Mouse (Mus musculus) spleen, adult 2 months (tissue): ENCODE data around the gene Ptgis.

ENCODE experiments used
- CTCF ChIP-seq: fragments of 200-500 bp; IDR thresholded peaks from 2 replicates; pipeline ENCODE4 v1.5.1; 2011; ENCODE audit warnings: mild to moderate bottlenecking, inconsistent platforms; ENCODE audit not compliant: insufficient read depth, insufficient read length, insufficient replicate concordance; ENCODE audit errors: extremely low read depth
- POLR2A ChIP-seq: fragments of 200-500 bp; IDR thresholded peaks from 2 replicates; pipeline ENCODE4 v1.6.1; 2011; ENCODE audit warnings: low read depth, low read length, inconsistent platforms

DNA sequence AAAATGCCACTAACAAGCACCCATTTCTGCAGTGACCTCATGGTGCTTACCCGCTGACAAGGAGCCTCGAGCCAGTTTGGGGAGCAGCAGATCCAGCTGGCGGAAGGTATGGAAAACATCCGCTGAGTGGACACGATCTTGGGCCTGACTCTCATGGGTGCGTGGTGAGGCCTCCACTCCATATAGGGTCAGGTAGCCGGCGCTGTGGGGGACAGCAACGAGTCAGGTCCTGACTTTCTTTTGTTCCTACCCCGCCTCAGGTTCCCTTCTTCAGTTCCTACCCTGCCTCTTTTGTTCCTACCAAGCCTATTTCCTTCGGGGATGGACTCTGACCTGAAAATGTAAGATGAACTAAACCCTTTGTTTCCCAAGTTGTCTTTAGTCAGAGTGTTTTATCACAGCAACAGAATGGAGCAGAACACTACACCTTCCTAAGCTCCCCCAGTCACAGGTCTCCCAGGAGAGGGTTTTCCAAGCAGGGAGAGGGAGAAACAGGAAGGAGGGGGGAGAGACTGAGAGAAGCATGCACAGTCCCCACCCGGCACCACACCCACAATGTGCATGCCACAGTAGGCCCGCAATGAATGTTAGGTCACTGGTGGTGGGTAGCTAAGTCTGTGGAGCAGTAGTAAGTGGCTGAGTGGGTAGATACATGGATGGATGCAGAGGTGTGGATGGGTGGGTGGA, 19.1 kb downstream of the Ptgis start:
- no peak for TF ChIP-seq CTCF
- TF ChIP-seq POLR2A, result no peak
